Mouse (Mus musculus) testis, adult 2 months (tissue): Measurements from ENCODE around the gene Rgs16. TPM values are rescaled to one million over a fixed set of nuclear protein-coding genes. Genes with fewer than 3 reads are reported as not detected.

Source experiments
- H3K27ac ChIP-seq: fragments of 200-500 bp; 2 replicates; pipeline ENCODE4 v1.5.1; 2012; ENCODE audit warnings: low read depth, low read length; ENCODE audit not compliant: control insufficient read depth, insufficient read depth
- H3K27me3 ChIP-seq: fragments of 200-500 bp; 2 replicates; pipeline ENCODE4 v1.6.1; 2012; ENCODE audit warnings: mild to moderate bottlenecking, low read length, moderate library complexity; ENCODE audit not compliant: control insufficient read depth, insufficient read depth
- H3K36me3 ChIP-seq: fragments of 200-500 bp; 2 replicates; pipeline ENCODE4 v1.6.1; 2012; ENCODE audit warnings: mild to moderate bottlenecking, low read length; ENCODE audit not compliant: control insufficient read depth, insufficient read depth
- H3K4me1 ChIP-seq: fragments of 200-500 bp; 2 replicates; pipeline ENCODE4 v1.6.1; 2012; ENCODE audit warnings: low read length; ENCODE audit not compliant: control insufficient read depth, insufficient read depth
- H3K4me3 ChIP-seq: fragments of 200-500 bp; 2 replicates; pipeline ENCODE4 v1.5.1; 2012; ENCODE audit warnings: low read depth, mild to moderate bottlenecking, low read length, moderate library complexity, mixed read lengths; ENCODE audit not compliant: control insufficient read depth
- CTCF ChIP-seq: fragments of 200-500 bp; IDR thresholded peaks from 2 replicates; pipeline ENCODE4 v1.5.1; 2012; ENCODE audit warnings: low read depth, mild to moderate bottlenecking, inconsistent platforms, low read length, moderate library complexity; ENCODE audit not compliant: control insufficient read depth, insufficient read depth, insufficient replicate concordance
- POLR2A ChIP-seq: fragments of 200-500 bp; IDR thresholded peaks from 2 replicates; pipeline ENCODE4 v1.6.1; 2012; ENCODE audit warnings: low read depth, mild to moderate bottlenecking, inconsistent platforms, low read length, moderate library complexity; ENCODE audit not compliant: control insufficient read depth
- polyA plus RNA-seq: library from polyadenylated mRNA; depleted of rRNA; stranded (reverse); fragments of >200 nt; gene quantifications from 2 replicates; pipeline ENCODE4 v1.2.3, GENCODE M21; 2012

The Rgs16 gene
- polyA plus RNA-seq, 1 experiment: 0.89 TPM

- peaks cover 17% of the 10 kb centered on the region for H3K4me1 ChIP-seq
Measured at GRCm38 (mm10) chr1:153736096-153736495, 4.1 kb upstream of the Rgs16 start.

GRCm38 (mm10) chr1:153737101-153738085, 2.8 kb upstream of the Rgs16 start:
- no peak for TF ChIP-seq CTCF
- TF ChIP-seq POLR2A: no peak
- H3K36me3 ChIP-seq: no peaks in the 10 kb centered on the region
- H3K27me3 ChIP-seq: no peaks in the 10 kb centered on the region
- peaks cover 21% of the 10 kb centered on the region for H3K4me1 ChIP-seq
- no peak overlapping the region for H3K4me3 ChIP-seq
- H3K27ac ChIP-seq: no peak overlapping the region

More at GRCm38 (mm10) chr1:153736096-153736495, 4.1 kb upstream of the Rgs16 start:
- Histone ChIP-seq H3K27me3 (no peaks in the 10 kb centered on the region), H3K4me3 (no peak overlapping the region), H3K27ac (no peak overlapping the region), H3K36me3 (no peaks in the 10 kb centered on the region)
- TF ChIP-seq CTCF: no peak

DNA sequence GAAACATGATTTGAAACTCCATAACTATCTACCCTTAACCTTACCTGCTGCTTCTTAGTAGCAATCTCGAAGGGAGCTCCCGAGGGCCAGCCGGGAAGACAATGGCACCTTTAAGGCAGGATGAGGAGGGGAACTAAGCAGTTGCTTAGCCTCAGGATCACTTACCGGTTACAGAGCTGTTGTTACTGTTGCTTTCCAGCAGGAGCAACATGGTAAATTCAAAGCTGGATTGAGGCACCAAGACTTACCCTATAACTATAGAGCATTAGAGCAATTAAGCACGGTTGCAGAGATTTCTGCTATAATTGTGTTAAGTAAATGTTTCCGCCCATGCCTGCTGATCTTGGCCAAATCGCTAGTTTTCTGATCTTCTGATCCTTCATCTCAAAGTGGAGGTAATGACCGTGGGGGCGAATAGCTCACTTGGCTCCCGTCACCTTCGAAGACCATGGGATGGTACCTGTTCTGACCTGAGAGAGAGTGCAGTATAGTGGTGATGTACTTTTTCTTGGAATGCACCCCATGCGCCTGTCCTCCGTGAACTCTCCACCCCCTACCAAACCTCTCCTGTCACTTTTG, 623 bp upstream of the Rgs16 start:
- Histone ChIP-seq H3K4me3 (peak overlapping the region; percentile 4; the same call in 1 of the 2 replicates), H3K27me3 (no peaks in the 10 kb centered on the region), H3K4me1 (peaks cover 21% of the 10 kb centered on the region), H3K27ac (no peak overlapping the region), H3K36me3 (no peaks in the 10 kb centered on the region)
- TF ChIP-seq CTCF: no peak
- TF ChIP-seq POLR2A: no peak

- no peak overlapping the region for H3K27ac ChIP-seq
- TF ChIP-seq CTCF: no peak
- no peak for TF ChIP-seq POLR2A
- H3K4me1 ChIP-seq: peaks cover 21% of the 10 kb centered on the region
- no peaks in the 10 kb centered on the region for H3K27me3 ChIP-seq
- H3K4me3 ChIP-seq: peak overlapping the region; percentile 4; the same call in 1 of the 2 replicates
- no peaks in the 10 kb centered on the region for H3K36me3 ChIP-seq
Measured at GRCm38 (mm10) chr1:153740775-153741400, 739 bp downstream of the Rgs16 start.

DNA sequence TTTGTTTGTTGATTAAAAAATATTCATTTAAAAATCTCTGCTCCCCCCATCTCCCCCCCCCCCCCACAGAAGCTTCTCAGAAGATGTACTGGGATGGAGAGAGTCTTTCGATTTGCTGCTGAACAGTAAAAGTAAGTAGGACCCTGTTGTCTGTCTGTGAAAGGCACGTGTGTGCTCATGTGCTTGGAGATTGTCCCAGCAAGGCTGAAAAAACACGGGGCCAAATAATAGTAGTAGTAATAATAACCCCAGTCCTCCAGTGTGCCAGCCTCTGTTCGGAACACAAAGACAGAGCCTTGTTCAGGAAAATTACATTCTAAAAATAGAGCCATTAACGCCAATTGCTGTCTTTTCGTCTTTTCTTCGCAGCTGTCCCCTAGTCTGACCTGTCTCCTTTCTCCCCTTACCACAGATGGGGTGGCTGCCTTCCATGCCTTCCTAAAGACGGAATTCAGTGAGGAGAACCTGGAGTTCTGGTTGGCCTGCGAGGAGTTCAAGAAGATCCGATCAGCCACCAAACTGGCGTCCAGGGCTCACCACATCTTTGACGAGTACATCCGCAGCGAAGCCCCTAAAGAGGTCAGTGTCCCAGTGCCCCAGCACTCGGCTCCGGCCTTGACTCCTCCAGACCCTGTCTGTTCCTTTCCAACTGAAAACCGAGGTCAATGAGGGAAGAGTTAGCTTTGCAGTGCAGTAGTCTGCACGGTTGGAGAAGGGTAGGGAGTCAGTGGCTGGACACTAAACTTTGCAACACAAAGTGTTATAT, 1.6 kb downstream of the Rgs16 start:
- Histone ChIP-seq H3K27ac (no peak overlapping the region), H3K4me1 (peaks cover 21% of the 10 kb centered on the region), H3K4me3 (no peak overlapping the region), H3K36me3 (no peaks in the 10 kb centered on the region), H3K27me3 (no peaks in the 10 kb centered on the region)
- TF ChIP-seq POLR2A (no peak), CTCF (no peak)

DNA sequence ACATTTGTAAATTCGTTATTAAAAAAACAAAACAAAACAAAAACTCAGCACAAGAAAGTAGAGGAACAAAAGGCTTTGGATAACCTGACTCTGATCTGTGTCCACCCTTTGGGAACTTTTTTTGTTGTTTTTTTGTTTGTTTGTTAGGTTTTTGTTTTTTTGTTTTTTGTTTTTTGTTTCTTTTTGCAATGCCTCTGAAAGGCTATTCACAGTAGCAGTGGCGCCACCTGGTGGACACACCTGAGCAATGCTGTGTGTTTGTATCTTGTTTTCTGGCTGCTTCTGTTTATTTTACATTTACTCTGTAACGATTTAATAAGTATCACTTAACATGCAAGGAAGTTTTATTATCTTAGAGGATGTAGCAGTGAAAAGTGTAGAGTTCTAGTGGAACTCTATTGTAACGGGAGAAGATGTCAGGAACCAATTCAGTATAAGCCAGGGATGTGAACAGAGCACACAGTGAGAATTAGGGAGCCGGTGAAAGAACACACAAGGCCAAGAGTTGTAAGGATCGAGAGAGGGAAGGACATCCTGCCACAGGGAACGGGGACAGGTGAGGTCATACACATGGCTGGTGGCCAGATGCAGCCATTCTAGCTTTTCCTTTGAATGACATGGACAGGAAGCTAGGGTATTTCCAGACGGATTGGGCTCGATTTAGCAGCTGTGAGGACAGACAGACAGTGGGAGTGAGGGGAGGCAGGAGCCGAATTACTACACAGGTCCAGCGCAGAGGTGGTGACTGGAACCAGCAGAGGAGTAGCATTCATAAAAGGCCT, 2.4 kb downstream of the Rgs16 start:
- no peaks in the 10 kb centered on the region for H3K36me3 ChIP-seq
- H3K27me3 ChIP-seq: no peaks in the 10 kb centered on the region
- TF ChIP-seq POLR2A (no peak), CTCF (no peak; the same call in 1 of the 2 replicates)
- peaks cover 21% of the 10 kb centered on the region for H3K4me1 ChIP-seq
- no peak overlapping the region for H3K4me3 ChIP-seq
- H3K27ac ChIP-seq: no peak overlapping the region
